Mouse (Mus musculus): ENCODE results near the gene Fgd2. TPM values are rescaled to one million over a fixed set of nuclear protein-coding genes. Genes with fewer than 3 reads are reported as not detected.

Gene Fgd2
- polyA plus RNA-seq, 1 experiment from 2014 or later: 5.9 TPM

DNA sequence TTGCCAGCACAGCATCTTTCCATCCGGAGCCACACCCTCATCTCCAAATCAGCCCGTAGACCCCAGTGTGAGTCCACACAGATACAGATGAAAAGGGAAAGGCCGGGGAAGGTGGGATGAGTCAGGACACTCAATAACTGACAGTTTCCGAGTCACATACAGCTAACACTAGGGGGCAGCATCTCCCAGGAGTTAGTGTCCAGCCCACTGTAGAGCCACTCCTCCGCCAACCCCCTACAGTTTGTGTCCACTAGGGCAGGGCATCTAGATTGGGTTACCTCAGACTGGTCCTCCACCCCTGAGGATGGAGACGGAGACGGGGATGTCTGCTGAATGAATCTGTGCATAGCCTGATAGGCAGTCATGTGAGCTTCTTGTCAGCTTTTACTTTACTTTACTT is 20.8 kb downstream of the Fgd2 start:
- Histone ChIP-seq H3K27me3 (ENCODE audit: control insufficient read depth, insufficient read depth, low read length) (no peaks in the 10 kb centered on the region), H3K9me3 (ENCODE audit: control insufficient read depth, low read length) (no peaks in the 10 kb centered on the region), H3K27ac (replicated peaks) (no peak overlapping the region), H3K4me3 (ENCODE audit: low read depth, low read length) (no peak overlapping the region), H3K9ac (ENCODE audit: low read length) (no peak overlapping the region), H3K4me1 (replicated peaks; ENCODE audit: control insufficient read depth, insufficient read depth) (no peaks in the 10 kb centered on the region), H3K4me2 (replicated peaks; ENCODE audit: low read depth) (no peak overlapping the region), H3K36me3 (ENCODE audit: control insufficient read depth, insufficient read depth, low read length) (no peaks in the 10 kb centered on the region)
- ATAC-seq (ENCODE audit: low FRiP score, low TSS enrichment) (peak; percentile 83), DNase-seq (ENCODE audit: low spot score) (peak; percentile 83)
- TF ChIP-seq EP300 (optimal IDR thresholded peaks at IDR 0.05): no peak
- peak; percentile 91 for TF ChIP-seq CTCF (IDR thresholded peaks at IDR 0.05; ENCODE audit: low read depth)
- 16% methylated on average over 7 of the region's 7 CpGs for WGBS

DNA sequence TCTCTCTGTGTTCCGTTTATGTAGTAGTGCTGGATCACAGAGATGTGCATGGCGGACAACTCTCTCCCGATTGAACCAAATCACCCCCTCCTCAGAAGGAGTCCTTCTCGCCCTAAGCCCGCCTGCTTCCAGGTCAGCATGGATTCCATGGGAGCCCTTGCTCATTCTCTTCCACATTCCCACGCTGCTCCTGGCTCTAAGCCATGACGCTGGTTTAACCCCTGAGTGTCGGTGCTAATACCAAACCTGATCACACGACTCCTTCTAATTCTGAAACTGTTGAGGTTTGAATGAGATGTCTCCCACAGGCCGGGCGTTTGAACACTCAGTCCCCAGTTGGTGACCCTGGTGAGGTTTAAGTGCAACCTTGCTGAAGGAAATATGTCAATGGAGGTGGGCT is 21.7 kb downstream of the Fgd2 start:
- ATAC-seq (ENCODE audit: low FRiP score, low TSS enrichment): no peak
- no peak for DNase-seq (ENCODE audit: low spot score)
- Histone ChIP-seq H3K27me3 (ENCODE audit: control insufficient read depth, insufficient read depth, low read length) (no peaks in the 10 kb centered on the region), H3K4me1 (replicated peaks; ENCODE audit: control insufficient read depth, insufficient read depth) (no peaks in the 10 kb centered on the region), H3K9ac (ENCODE audit: low read length) (no peak overlapping the region), H3K4me2 (replicated peaks; ENCODE audit: low read depth) (no peak overlapping the region), H3K9me3 (ENCODE audit: control insufficient read depth, low read length) (no peaks in the 10 kb centered on the region), H3K4me3 (ENCODE audit: low read depth, low read length) (no peak overlapping the region), H3K36me3 (ENCODE audit: control insufficient read depth, insufficient read depth, low read length) (no peaks in the 10 kb centered on the region), H3K27ac (replicated peaks) (no peak overlapping the region)
- 49% methylated on average over 11 of the region's 11 CpGs for WGBS
- TF ChIP-seq CTCF (IDR thresholded peaks at IDR 0.05; ENCODE audit: low read depth) (no peak), EP300 (optimal IDR thresholded peaks at IDR 0.05) (no peak)

- H3K4me2 ChIP-seq (replicated peaks; ENCODE audit: low read depth): no peak overlapping the region
- no peak overlapping the region for H3K9ac ChIP-seq (ENCODE audit: low read length)
- H3K9me3 ChIP-seq (ENCODE audit: control insufficient read depth, low read length): no peaks in the 10 kb centered on the region
- WGBS: 75% methylated on average over 9 of the region's 9 CpGs
- TF ChIP-seq CTCF (IDR thresholded peaks at IDR 0.05; ENCODE audit: low read depth): no peak
- no peak for TF ChIP-seq EP300 (optimal IDR thresholded peaks at IDR 0.05)
- no peak for ATAC-seq (ENCODE audit: low FRiP score, low TSS enrichment)
- no peaks in the 10 kb centered on the region for H3K27me3 ChIP-seq (ENCODE audit: control insufficient read depth, insufficient read depth, low read length)
- no peak overlapping the region for H3K4me3 ChIP-seq (ENCODE audit: low read depth, low read length)
- H3K4me1 ChIP-seq (replicated peaks; ENCODE audit: control insufficient read depth, insufficient read depth): no peaks in the 10 kb centered on the region
- DNase-seq (ENCODE audit: low spot score): no peak
- H3K36me3 ChIP-seq (ENCODE audit: control insufficient read depth, insufficient read depth, low read length): no peaks in the 10 kb centered on the region
- no peak overlapping the region for H3K27ac ChIP-seq (replicated peaks)
Measured at GRCm38 (mm10) chr17:29383923-29384322, 23.2 kb downstream of the Fgd2 start.

DNA sequence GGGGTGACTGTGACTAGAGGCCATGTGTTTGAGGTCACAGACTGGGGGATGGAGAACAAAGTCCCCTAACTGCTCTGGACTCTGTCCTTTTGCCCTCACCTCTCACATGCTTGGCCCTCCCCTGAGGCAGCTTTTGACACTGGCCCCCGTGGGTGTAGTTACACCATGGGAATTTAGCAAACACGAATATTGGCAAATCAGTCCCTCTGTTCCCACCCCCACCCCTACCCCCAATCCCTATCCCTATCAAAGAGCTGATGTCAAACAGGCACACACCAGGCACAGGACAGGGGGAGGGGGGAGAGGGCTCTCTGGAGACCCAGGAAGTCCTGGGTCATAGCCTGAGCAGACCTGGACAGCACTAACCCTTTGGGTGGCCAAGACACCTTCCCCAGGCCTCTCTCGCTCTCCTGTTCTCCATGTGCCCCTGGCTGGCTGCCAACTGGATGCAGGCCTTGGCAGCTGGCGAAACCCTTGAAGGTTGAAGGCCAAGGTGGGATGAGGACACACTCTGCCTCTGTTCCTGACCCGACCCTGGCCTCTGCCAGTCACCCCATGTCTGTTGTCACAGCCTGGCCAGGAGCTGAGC is 24.2 kb downstream of the Fgd2 start:
- TF ChIP-seq CTCF (IDR thresholded peaks at IDR 0.05; ENCODE audit: low read depth): no peak
- no peak for TF ChIP-seq EP300 (optimal IDR thresholded peaks at IDR 0.05)
- Histone ChIP-seq H3K9ac (ENCODE audit: low read length) (no peak overlapping the region), H3K36me3 (ENCODE audit: control insufficient read depth, insufficient read depth, low read length) (no peaks in the 10 kb centered on the region), H3K4me1 (replicated peaks; ENCODE audit: control insufficient read depth, insufficient read depth) (no peaks in the 10 kb centered on the region), H3K4me2 (replicated peaks; ENCODE audit: low read depth) (no peak overlapping the region), H3K9me3 (ENCODE audit: control insufficient read depth, low read length) (no peaks in the 10 kb centered on the region), H3K4me3 (ENCODE audit: low read depth, low read length) (no peak overlapping the region), H3K27me3 (ENCODE audit: control insufficient read depth, insufficient read depth, low read length) (no peaks in the 10 kb centered on the region), H3K27ac (replicated peaks) (no peak overlapping the region)
- WGBS: 47% methylated on average over 5 of the region's 5 CpGs
- DNase-seq (ENCODE audit: low spot score) (no peak), ATAC-seq (ENCODE audit: low FRiP score, low TSS enrichment) (no peak; the same call in 1 of the 2 replicates)

DNA sequence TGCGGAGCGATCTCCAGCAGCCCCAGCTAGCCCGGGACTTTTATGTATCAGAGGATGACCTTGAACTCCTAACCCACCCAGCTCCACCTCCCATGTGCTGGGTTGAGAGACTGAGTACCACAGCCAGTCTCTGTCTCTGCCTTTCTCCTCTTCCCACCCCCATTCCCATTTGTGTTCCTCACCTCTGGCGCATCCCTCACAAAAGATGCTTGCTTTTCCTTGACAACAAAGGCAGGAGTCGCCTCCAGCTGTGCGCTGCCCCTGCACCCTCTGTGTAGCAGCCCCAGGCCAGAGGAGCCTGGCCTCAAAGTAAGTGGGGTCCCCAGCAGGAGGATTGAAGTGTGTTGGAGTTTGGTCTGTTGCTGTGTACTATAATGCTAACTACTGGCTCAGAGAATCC is 25.0 kb downstream of the Fgd2 start:
- H3K27me3 ChIP-seq (ENCODE audit: control insufficient read depth, insufficient read depth, low read length): no peaks in the 10 kb centered on the region
- H3K4me2 ChIP-seq (replicated peaks; ENCODE audit: low read depth): no peak overlapping the region
- no peak overlapping the region for H3K27ac ChIP-seq (replicated peaks)
- TF ChIP-seq EP300 (optimal IDR thresholded peaks at IDR 0.05) (no peak), CTCF (IDR thresholded peaks at IDR 0.05; ENCODE audit: low read depth) (no peak)
- H3K4me3 ChIP-seq (ENCODE audit: low read depth, low read length): no peak overlapping the region
- no peaks in the 10 kb centered on the region for H3K36me3 ChIP-seq (ENCODE audit: control insufficient read depth, insufficient read depth, low read length)
- DNase-seq (ENCODE audit: low spot score) (no peak), ATAC-seq (ENCODE audit: low FRiP score, low TSS enrichment) (no peak)
- no peaks in the 10 kb centered on the region for H3K9me3 ChIP-seq (ENCODE audit: control insufficient read depth, low read length)
- no peaks in the 10 kb centered on the region for H3K4me1 ChIP-seq (replicated peaks; ENCODE audit: control insufficient read depth, insufficient read depth)
- no peak overlapping the region for H3K9ac ChIP-seq (ENCODE audit: low read length)
- WGBS: 69% methylated on average over 6 of the region's 6 CpGs

DNA sequence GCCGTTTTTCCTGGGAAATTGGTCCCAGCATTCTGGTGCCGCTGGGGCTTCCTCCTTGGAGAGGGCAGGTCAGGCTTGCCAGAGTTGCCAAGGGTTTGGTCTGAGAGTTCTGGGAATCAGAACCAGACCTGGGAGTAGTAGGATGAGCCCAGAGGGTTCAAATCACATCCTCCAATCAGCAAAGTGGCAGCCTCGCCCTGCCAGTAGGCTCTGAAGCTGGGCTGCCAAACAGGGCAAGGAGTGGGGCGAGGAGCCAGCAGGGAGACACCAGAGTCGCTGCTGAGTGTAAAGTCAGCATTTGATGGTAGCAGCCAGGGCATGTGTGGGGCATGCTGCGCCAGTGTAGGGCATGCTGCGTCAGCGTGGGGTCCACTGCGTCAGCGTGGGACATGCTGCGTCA is 28.3 kb downstream of the Fgd2 start:
- Histone ChIP-seq H3K27ac (replicated peaks) (no peak overlapping the region), H3K27me3 (ENCODE audit: control insufficient read depth, insufficient read depth, low read length) (no peaks in the 10 kb centered on the region), H3K9me3 (ENCODE audit: control insufficient read depth, low read length) (no peaks in the 10 kb centered on the region), H3K4me3 (ENCODE audit: low read depth, low read length) (no peak overlapping the region), H3K36me3 (ENCODE audit: control insufficient read depth, insufficient read depth, low read length) (no peaks in the 10 kb centered on the region), H3K4me1 (replicated peaks; ENCODE audit: control insufficient read depth, insufficient read depth) (no peaks in the 10 kb centered on the region), H3K9ac (ENCODE audit: low read length) (no peak overlapping the region), H3K4me2 (replicated peaks; ENCODE audit: low read depth) (no peak overlapping the region)
- TF ChIP-seq CTCF (IDR thresholded peaks at IDR 0.05; ENCODE audit: low read depth) (no peak), EP300 (optimal IDR thresholded peaks at IDR 0.05) (no peak)
- no peak for DNase-seq (ENCODE audit: low spot score)
- 82% methylated on average over 11 of the region's 11 CpGs for WGBS
- ATAC-seq (ENCODE audit: low FRiP score, low TSS enrichment): no peak

Measured in stomach, postnatal 0 days (tissue).